Mouse (Mus musculus) limb, embryonic 14.5 days (tissue): Measurements from ENCODE around the gene Gpr141. TPM values are rescaled to one million over a fixed set of nuclear protein-coding genes. Genes with fewer than 3 reads are reported as not detected.

Source experiments
- ATAC-seq: fragments of 200-750 bp; cut with Nextera tagmentation; 2 replicates; pipeline ENCODE4 v1.8.0; 2017; ENCODE audit warnings: low read depth, moderate number of reproducible peaks, moderate TSS enrichment; ENCODE audit not compliant: low FRiP score
- DNase-seq: peaks from one replicate; pipeline ENCODE4 v3.0.0-alpha.2; 2015; ENCODE audit warnings: low spot score
- H3K27ac ChIP-seq: fragments of 300-500 bp; sonication (generic); replicated peaks from 2 replicates; pipeline ENCODE4 v1.5.1; 2014; ENCODE audit warnings: low read depth, mild to moderate bottlenecking, low read length, moderate library complexity, mixed read lengths
- H3K27me3 ChIP-seq: fragments of 300-500 bp; sonication (generic); 2 replicates; pipeline ENCODE4 v1.6.1; 2014; ENCODE audit warnings: low read length, mixed read lengths; ENCODE audit not compliant: control insufficient read depth, insufficient read depth
- H3K36me3 ChIP-seq: fragments of 300-500 bp; sonication (generic); 2 replicates; pipeline ENCODE4 v1.6.1; 2014; ENCODE audit warnings: mild to moderate bottlenecking, low read length, moderate library complexity, mixed read lengths; ENCODE audit not compliant: control insufficient read depth, insufficient read depth
- H3K4me1 ChIP-seq: fragments of 300-500 bp; sonication (generic); 2 replicates; pipeline ENCODE4 v1.6.1; 2014; ENCODE audit warnings: antibody characterized with exemption, low read length, mixed read lengths; ENCODE audit not compliant: control insufficient read depth, insufficient read depth
- H3K4me2 ChIP-seq: fragments of 300-500 bp; sonication (generic); replicated peaks from 2 replicates; pipeline ENCODE4 v1.6.1; 2014; ENCODE audit warnings: low read depth, mild to moderate bottlenecking, low read length, moderate library complexity; ENCODE audit not compliant: severe bottlenecking
- H3K4me3 ChIP-seq: fragments of 300-500 bp; sonication (generic); replicated peaks from 2 replicates; pipeline ENCODE4 v1.5.1; 2014; ENCODE audit warnings: low read length
- H3K9ac ChIP-seq: fragments of 300-500 bp; sonication (generic); 2 replicates; pipeline ENCODE4 v1.6.1; 2014; ENCODE audit warnings: mild to moderate bottlenecking, low read depth, low read length, moderate library complexity; ENCODE audit not compliant: severe bottlenecking
- H3K9me3 ChIP-seq: fragments of 300-500 bp; sonication (generic); 2 replicates; pipeline ENCODE4 v1.6.1; 2016; ENCODE audit warnings: low read length; ENCODE audit not compliant: control insufficient read depth
- POLR2A ChIP-seq: fragments of 200-500 bp; IDR thresholded peaks from 2 replicates; pipeline ENCODE4 v1.8.0; 2012; ENCODE audit warnings: inconsistent platforms, mild to moderate bottlenecking, moderate library complexity, borderline replicate concordance; ENCODE audit not compliant: insufficient read depth, insufficient read length; ENCODE audit errors: extremely low read depth
- WGBS: fragments of 180-500 bp; shearing (Covaris S2); extraction: QIAGEN DNeasy Blood & Tissue Kit; methylation state at CpG from one replicate; pipeline ENCODE4 v1.1.7; 2014; 5-methylcytosine and 5-hydroxymethylcytosine counted together
- polyA plus RNA-seq, 2 experiments: library from polyadenylated mRNA; depleted of rRNA in 1 of 2; stranded (reverse) in 1 of 2; unstranded in 1 of 2; fragments of >200 nt; fragmentation: Nextera tagmentation in 1 of 2; extraction: Ambion mirVana in 1 of 2; gene quantifications; 2 replicates each; pipeline versions ENCODE4 v1.2.1 to v1.2.3; 2012 to 2014

The Gpr141 gene
- polyA plus RNA-seq, 2 experiments: 0.30 to 0.94 TPM

DNA sequence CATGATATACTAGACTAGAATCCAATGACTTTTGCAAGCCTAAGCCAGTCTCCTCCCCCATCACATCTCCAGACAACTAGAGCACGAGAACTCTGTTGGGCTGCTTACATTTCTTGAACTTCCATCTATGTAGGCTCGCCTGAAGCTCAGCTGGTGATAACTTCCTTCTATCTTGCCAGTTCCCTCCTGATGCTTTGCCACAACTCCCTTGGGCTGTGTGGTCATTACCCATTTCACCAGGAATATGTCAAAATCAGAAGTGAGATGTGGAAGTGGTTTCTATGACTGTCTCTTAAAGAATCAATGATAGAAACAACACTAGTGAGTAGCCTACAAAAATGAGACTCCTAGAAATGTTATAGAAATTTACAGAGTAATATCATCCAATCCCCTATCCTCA lies 56.9 kb downstream of the Gpr141 start:
- Histone ChIP-seq H3K27ac (no peak overlapping the region), H3K4me2 (no peak overlapping the region), H3K4me1 (no peaks in the 10 kb centered on the region), H3K27me3 (no peaks in the 10 kb centered on the region), H3K9ac (no peak overlapping the region), H3K9me3 (no peaks in the 10 kb centered on the region), H3K36me3 (no peaks in the 10 kb centered on the region), H3K4me3 (no peak overlapping the region)
- no peak for ATAC-seq
- 71% methylated on average over 2 of the region's 2 CpGs for WGBS
- no peak for TF ChIP-seq POLR2A
- DNase-seq: no peak

DNA sequence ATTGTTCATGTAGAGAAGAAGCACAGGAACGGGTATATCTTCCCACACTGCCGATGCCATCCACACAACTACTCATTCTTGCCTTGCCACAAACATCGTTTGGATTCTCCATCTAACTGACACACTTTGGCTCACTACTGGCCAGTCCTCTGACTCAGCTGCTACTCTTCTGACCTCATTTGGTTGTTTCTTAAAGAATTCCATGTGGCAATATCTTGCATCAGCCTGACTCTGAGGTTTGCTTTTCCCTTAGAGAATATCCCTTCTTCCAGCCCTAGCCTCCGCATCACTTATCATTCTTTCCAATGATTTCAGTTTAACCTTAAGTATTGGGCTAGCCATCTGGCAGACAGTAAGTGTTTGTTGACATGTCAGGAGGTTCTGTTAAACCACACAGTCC lies 59.8 kb downstream of the Gpr141 start:
- Histone ChIP-seq H3K9ac (no peak overlapping the region), H3K4me3 (no peak overlapping the region), H3K27ac (no peak overlapping the region), H3K4me2 (no peak overlapping the region), H3K27me3 (no peaks in the 10 kb centered on the region), H3K9me3 (no peaks in the 10 kb centered on the region), H3K36me3 (no peaks in the 10 kb centered on the region), H3K4me1 (no peaks in the 10 kb centered on the region)
- TF ChIP-seq POLR2A: no peak
- DNase-seq: no peak
- ATAC-seq: no peak
- 87% methylated on average over 4 of the region's 4 CpGs for WGBS

- Histone ChIP-seq H3K4me2 (no peak overlapping the region), H3K27me3 (no peaks in the 10 kb centered on the region), H3K4me3 (no peak overlapping the region), H3K27ac (no peak overlapping the region), H3K9me3 (no peaks in the 10 kb centered on the region), H3K4me1 (no peaks in the 10 kb centered on the region), H3K9ac (no peak overlapping the region), H3K36me3 (no peaks in the 10 kb centered on the region)
- no peak for ATAC-seq
- DNase-seq: no peak
- WGBS: 90% methylated on average over 1 of the region's 1 CpGs
- no peak for TF ChIP-seq POLR2A
Measured at GRCm38 (mm10) chr13:19763211-19763610, 60.8 kb downstream of the Gpr141 start.

DNA sequence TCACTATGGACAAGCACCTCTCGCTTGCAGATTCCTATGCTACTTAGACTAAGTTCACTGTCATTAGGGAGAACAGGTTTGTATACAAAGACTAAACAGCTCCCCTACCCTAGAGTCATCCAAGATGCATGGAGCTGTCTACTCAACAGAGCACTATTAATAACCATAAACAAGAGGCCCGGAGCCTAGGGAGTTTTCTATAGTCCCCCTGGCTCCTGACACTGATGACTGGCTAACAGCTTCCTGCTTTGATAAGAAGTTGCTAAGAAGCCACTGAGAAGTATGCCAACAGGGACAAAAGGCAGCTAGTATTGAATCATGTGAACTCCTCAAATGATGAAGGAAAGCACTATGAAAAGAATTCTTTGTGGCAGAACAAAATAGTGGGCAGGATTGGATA lies 78.3 kb downstream of the Gpr141 start:
- Histone ChIP-seq H3K27ac (no peak overlapping the region), H3K36me3 (no peaks in the 10 kb centered on the region), H3K9me3 (no peaks in the 10 kb centered on the region), H3K4me1 (no peaks in the 10 kb centered on the region), H3K4me3 (no peak overlapping the region), H3K9ac (no peak overlapping the region), H3K27me3 (no peaks in the 10 kb centered on the region), H3K4me2 (no peak overlapping the region)
- WGBS: 75% methylated on average over 2 of the region's 2 CpGs
- no peak for ATAC-seq
- DNase-seq: no peak
- TF ChIP-seq POLR2A: no peak

GRCm38 (mm10) chr13:19744536-19744935 lies 79.5 kb downstream of the Gpr141 start:
- no peak overlapping the region for H3K4me3 ChIP-seq
- H3K27ac ChIP-seq: no peak overlapping the region
- DNase-seq (no peak), ATAC-seq (no peak)
- no peaks in the 10 kb centered on the region for H3K9me3 ChIP-seq
- no peaks in the 10 kb centered on the region for H3K4me1 ChIP-seq
- H3K4me2 ChIP-seq: no peak overlapping the region
- no peaks in the 10 kb centered on the region for H3K36me3 ChIP-seq
- H3K9ac ChIP-seq: no peak overlapping the region
- H3K27me3 ChIP-seq: no peaks in the 10 kb centered on the region
- 87% methylated on average over 5 of the region's 5 CpGs for WGBS
- TF ChIP-seq POLR2A: no peak

DNA sequence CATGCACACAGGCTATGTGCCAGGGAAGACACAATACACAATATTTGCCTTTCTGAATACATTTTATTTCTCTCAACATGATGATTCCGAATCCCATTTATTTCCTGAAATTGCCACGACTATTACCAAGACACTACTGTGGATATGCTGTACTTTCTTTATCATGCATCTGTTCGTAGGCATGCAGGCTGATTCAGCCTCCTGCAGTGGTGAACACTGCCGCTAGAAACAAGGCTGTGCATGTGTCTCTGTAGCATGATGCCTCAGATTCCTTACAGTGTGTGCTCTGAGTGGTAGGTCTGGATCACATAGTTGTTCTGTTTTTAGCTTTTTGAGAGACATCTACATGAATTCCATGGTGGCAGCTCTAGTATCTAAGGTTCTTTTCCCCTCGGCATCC lies 89.5 kb downstream of the Gpr141 start:
- Histone ChIP-seq H3K9me3 (no peaks in the 10 kb centered on the region), H3K36me3 (no peaks in the 10 kb centered on the region), H3K4me1 (no peaks in the 10 kb centered on the region), H3K4me2 (no peak overlapping the region), H3K27ac (no peak overlapping the region), H3K9ac (no peak overlapping the region), H3K4me3 (no peak overlapping the region), H3K27me3 (no peaks in the 10 kb centered on the region)
- DNase-seq (no peak), ATAC-seq (no peak)
- no peak for TF ChIP-seq POLR2A
- WGBS: 86% methylated on average over 5 of the region's 5 CpGs
